Mouse (Mus musculus) fibroblast of lung, adult 2 months (primary cell): ENCODE results near the gene Utp4.

Source experiments
- DNase-seq: peaks from one replicate; pipeline ENCODE4 v3.0.0-alpha.2; 2011; ENCODE audit warnings: low read depth

Utp4 gene

DNA sequence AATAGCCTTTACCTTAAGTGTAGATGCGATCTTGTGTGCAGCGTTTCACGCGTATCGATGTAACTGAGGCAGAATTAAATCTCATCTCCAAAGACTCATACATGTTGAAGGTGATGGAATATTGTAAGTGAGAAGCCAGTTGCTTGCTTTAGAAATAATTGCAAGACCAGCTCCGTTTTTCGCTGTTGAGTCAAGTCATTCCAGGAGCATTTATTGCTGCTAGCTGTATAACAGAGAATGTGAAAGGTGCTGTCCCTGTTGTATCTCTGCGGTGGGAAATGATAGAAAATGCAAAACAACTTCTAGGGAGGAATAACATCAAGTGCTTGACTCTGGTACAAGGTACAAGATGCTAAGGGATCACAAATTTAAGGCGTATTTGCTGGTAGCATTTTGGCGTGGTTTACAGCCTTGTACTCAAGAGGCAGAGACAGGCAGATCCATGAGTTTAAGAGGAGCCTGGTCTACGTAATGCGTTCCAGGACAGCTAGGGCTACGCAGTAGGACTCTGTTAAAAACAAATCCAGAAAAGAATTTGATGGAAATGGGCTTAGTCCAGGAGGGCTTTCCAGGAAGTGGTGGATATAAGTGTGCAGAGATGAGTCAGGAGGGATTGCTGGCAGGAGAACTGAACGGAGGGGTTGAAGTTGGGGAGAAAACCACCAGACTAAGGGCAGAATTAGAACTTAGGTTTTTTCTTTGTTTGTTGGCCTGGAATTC, 43.8 kb downstream of the Utp4 start:
- no peak for DNase-seq

DNA sequence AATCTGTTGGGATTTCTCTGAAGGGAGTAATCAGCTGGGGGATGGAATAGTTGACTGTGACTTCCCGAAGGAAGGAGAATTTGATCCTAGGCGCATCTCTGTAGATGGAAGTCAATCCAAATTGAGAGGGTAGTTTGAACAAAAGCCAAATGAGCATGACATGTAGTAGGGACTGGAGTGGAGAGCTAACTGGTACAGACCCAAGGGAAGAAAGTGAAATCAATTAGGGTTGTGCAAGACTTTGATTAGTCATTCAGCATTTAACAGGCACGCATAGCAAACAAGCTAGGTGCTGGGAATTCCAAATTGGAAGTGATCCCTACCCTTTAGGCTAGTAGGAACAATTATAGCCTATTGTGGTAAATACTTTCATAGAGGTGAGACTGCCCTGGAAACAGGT, 48.4 kb downstream of the Utp4 start:
- DNase-seq = no peak

DNA sequence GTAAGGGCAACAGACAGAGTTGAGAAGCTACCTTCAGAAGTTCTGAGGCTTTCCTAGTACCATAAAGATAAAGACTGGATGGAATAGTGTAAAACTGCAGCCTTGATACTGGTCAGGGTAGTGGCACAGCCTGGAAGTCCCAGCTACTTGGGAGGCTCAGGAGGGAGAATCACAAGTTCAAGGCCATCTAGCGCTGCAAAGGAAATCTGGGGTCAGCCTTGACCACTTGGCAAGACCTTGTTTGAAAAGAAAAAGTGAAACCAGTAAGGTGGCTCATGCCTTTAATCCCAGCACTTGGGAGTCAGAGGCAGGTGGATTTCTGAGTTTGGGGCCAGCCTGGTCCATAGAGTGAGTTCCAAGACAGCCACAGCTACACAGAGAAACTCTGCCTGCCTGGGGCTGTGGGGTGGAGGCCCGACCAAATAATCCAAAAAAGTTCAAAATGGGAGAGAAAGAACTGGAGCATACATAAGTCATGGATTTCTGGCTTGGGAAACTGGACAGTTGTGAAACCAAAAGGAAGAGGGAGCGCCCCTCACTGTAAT, 50.5 kb downstream of the Utp4 start:
- no peak for DNase-seq

DNA sequence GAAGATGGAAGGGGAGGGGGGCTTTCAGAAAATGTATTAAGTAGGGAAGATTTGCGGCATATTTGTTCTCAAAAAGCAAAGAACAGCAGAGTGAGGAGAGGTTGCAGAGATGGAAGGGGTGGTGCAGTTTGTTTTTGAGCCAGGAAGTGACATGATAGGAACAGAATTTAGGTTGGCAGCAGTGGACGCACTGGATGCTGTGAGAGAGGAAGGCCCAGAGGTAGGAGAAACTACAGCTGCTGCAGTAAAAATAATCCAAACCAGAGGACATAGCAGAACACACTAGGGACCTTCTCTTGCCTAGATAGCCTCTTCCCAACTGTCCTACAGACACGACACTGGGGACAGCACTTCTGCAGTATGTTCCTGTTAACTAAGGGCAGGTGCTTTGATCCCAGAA, 51.3 kb downstream of the Utp4 start:
- no peak for DNase-seq

DNA sequence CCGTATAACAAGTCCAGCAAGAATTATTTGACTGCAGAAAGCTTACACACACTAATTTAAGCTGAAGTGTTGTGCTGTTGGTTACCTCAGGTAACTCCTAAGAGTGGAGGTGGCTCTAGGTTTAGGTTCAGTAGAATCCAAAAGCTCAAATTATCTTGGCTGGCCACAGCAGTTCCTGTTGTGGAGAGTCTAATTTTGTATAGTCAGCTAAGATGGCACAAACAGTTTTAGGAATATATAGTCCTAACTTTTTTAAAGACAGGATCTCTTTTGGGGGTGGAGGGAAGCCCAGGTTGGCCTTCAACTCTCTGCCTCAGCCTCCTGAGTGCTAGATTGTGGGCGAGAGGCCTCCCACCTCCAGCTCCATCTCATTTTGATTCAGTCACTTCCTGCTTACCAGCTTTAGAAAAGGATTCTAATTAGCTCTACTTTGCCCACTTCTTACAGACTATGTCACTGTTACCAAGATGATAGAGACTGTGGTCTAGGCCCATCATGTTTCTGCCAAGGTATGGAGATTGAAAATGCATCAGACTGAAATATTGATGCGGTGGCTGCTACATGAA, 55.3 kb downstream of the Utp4 start:
- no peak for DNase-seq

DNA sequence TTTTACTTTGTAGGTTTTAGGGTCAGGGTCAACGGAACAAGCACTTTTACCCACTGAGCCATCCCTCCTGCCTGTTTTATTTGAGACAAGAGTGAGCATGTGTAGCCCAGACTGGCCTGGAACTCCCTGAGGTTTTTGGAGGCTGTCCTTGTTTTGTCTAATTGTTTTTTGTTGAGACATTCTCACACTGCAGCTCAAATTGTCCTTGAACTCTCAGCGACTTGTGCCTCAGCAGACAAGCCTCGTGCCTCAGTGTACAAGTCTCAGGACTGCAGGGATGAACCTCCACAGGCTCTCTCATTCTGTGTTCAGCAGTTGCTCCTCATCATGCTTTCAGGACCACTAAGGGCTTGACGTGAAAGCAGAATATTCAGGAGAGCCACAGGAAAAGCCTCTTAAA, 58.3 kb downstream of the Utp4 start:
- no peak for DNase-seq

DNA sequence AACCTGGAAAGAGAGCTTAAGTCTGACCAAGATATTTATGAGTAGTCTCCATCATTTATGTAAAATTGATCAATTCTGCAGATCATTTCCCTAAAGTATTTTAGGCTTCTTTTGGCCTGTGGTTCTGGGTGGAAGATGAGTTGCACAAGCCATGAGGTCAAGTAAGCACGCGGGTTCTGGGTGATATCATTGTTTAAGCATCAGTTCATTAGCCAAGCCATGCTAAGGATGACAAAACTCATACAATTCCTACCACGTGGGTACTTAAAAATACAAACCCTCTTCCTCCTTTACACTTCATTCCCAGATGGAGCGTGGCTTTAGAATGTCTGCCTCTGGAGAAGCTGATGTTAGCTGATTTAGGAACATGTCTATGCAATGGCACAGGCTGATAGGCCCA, 60.1 kb downstream of the Utp4 start:
- no peak for DNase-seq

DNA sequence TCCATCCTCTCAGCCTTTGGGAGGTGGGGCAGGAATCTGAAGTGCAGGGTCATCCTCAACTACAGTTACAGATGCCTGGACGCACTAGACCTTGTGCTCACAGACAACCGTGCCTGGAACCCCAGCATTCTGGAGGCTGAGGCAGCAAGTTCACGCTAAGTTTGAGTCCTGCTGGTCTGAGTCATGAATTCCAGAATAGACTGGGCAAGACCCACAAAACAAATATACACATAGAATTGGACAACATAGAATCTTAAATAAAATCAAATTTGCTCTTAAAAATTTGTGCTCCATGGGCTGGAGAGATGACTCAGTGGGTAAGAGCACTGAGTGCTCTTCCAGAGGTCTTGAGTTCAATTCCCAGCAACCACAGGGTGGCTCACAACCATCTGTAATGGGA, 63.6 kb downstream of the Utp4 start:
- DNase-seq = no peak

DNA sequence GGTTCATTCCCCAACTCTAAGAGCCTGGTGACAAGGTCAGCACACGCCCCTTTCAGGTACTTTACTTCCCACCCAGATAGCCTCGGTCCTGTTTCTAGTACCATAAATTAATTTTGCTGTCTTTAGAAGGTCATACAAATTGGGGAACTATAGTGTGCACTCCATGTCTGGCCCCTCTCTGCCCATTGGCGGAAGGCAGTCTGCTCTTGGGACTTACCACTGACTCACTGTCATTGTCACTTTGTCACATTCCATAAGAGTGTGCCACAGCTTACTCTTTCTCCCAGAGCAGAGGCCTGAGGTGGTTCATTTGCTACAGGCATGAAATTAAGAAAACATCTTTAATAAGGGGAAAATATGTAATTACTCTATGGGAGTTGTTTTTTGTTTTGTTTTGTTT, 64.8 kb downstream of the Utp4 start:
- no peak for DNase-seq

DNA sequence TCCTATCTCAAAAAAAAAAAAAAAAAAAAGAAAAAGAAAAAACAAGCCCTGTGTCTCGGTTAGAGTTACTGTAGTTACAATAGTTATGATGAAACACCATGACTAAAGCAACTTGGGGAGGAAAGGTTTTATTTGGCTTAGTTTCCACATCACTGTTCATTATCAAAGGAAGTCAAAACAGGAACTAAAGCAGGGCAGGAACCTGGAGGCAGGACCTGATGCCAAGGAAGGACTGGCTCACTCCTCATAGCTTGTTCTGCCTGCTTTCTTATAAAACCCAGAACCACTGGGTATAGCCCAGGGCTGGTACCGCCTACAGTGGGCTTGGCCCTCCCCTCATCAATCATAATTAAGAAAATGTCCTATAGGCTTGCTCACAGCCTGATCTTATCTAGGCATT, 66.2 kb downstream of the Utp4 start:
- no peak for DNase-seq

DNA sequence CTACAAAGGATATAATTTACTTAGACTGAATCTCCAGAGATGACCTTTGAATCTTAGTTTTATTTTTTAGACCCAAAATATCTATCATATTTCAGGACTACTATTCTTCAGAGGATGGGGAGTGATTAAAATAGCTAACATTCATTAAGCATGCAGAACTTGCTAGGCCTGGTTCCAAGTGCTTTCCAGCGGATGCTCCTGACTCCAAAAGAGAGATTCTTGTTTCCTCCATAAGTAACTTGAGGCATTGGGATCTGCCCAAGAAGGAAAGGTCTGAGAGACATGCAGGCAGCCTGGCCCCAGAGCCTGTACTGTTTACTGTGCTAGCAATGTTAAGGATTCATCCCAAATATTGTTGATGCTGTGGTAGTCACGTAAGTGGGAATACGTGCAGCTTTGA, 68.9 kb downstream of the Utp4 start:
- DNase-seq = no peak

DNA sequence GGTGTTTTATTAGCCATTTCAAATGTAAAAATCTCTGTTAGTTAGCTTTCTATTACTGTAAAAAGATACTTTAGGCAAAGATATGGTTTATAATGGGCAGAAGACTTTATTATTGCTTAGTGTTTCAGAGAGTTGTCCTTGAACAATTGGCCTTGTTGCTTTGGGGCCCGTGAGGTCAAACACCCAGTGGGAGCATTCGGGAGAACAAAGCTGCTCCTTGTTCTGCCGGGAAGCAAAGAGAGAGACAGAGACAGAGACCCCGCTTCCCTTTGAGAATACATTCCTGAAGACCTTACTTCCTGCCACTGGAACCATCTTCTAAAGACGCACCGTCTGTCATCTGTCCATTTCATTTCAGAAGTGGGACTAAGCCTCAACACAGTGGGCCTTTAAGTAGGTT, 69.9 kb downstream of the Utp4 start:
- no peak for DNase-seq

DNA sequence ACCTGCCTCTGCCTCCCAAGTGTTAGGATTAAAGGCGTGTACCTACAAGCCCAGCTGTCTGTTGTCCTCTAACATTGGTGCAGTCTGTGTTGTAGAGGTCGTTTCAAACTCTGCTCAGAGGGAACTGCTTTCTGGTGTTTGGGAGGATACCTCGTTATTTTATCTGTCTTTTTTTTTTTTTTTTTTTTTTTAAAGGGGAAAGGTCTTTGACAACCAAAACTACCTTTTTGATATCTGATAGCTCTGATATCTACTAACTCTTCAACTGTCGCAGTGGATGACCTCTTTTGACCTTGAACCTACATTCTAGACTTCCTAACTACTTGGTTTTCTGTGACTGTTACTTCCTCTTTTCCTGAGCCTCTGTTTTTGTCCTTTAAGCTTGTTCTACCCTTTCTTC, 71.1 kb downstream of the Utp4 start:
- DNase-seq = no peak

DNA sequence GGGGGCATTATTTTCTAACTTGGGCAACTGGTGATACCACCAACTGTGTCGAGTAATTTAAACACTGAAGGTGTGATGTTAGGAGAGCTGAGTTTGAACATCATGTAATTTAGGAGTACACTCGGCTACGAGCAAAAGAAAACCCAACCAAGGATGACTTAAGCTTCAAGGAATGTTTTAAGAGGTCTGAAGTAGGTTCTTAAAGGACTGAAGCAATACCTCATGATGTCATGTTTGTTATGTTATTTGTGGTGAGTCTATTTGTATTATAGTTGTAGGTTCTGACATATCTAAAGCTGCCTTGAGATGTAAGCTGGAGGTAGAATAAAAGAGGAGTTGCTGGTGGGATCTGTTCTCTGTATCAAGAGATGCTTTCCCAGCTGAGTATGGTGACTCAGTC, 76.5 kb downstream of the Utp4 start:
- no peak for DNase-seq

DNA sequence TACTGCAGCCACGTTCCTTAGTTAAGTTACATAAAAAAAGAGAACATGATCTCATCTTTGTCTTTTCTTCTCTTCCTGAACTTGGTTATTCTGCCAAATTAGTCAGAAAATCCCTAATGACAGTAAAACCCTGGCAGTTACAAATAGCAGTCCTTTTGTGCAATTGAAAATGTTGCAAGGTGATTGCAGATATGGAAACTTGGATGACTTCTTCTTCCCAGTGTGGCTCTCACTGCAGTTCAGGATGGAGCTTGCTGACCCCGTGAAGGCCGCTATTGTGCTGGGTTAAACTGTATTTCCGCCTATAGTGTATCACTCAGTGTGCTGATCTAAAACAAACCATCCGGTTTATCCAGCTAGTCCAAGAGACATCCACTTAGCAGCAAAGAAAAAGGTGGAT, 78.5 kb downstream of the Utp4 start:
- no peak for DNase-seq
